Mouse (Mus musculus) neutrophil, adult 65 days (primary cell): ENCODE measurements around the gene Zkscan14. TPM values are rescaled to one million over a fixed set of nuclear protein-coding genes. Genes with fewer than 3 reads are reported as not detected.

Source experiments
- total RNA-seq: library from RNA; stranded (reverse); gene quantifications from 2 replicates; pipeline ENCODE4 v1.2.4, GENCODE M21; 2023

The Zkscan14 gene
- 16.4 and 18.6 TPM in 2 replicates for total RNA-seq

DNA sequence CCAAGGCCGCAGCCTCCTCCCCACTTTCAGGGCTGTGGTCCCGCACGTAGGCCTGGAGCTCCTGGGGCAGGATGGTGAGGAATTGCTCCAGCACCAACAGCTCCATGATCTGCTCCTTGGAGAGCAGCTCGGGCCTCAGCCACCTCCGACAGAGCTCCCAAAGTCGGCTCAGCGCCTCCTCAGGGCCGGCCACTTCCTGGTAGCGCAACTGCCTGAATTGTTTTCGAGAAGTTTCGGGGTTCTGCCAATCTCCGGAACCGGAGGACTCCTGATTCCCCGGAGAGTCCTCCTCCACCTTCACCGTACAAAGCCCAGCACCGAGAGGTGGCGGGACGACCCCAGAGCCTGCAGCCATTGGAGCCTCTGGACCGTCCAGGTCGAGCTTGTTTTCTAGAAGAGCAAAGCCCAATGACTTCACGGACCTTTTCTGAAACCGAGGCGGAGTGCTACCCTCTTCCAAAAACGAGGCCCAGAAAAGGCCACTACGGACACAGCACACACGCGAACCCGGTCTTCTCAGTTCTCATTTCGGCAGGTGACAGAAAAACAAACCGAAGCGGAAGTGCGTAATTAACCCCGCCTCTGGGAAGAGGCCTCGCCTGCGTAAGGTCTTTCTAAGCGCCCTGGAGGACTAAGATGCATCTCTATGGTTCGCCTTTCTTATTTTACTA, at the start of gene Zkscan14:
Gene Zkscan14, minus strand, starts transcription at position 548 of the 671 bp plus-strand sequence.

DNA sequence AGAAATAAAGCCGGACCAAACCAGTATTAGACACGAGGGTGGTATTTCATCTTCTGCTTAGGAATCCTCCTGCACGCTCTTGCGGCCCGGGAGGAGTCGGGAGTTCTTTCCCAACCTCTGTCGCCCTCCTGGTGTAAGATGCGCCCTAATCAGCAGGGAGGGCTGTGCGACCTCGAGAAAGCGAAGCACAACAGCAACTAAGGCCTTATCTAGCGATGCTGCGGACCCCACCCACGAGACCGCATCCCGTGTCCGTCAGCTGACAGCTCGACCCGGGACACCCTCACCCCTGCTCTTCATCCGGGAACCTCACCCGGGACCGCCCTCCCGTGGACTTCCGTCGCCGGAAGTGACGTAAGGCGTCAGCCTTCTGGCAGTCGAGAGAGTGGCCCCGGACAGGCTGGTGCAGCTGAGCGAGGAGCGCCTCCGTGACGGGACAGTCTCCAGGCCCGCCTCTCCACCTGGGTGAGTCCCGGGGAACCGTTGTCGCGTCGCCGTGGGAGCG, 29.8 kb upstream of the Zkscan14 start, which contains the start of gene Zfp655:
Gene Zfp655, plus strand, starts transcription at position 349 of the 505 bp plus-strand sequence.

DNA sequence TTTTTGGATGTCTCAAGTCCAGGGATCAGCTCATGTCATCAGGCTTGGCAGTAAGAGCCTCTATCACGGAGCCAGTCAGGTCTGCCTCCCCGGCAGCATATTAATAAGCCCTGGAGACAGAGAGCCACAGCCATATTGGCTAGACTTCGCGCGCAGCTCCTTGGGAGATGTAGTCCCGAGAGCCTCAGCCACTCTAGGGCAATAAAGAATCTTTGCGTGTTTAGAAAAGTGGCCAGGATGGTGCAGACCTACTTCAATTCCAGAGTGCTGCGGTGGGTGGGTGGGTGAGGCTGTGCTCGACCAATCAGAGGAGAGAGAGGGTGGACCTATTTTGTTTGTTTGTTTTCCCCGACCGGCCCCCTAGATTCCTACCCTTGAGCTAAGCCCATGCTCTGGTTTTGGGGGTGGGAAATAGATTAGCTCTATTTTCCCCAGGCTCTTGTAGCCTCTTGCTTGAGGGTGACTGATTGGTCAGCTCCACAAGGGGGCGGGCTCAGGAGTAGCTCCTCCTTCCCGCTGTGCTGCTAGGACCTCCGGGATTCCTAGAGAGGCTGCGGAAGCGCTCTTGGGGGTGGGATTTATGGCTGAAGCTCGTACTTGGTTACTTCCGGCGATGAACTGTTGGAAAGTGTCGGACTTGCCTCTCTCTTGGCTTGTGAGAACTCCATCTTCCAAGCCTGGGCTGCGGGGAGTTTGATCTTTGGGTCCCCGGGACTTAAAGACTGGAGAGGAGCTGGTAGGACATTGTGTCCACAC, 2.4 kb upstream of the Zkscan14 start, which contains the start of gene Zkscan5:
Gene Zkscan5, plus strand, starts transcription at position 627 of the 756 bp plus-strand sequence.

DNA sequence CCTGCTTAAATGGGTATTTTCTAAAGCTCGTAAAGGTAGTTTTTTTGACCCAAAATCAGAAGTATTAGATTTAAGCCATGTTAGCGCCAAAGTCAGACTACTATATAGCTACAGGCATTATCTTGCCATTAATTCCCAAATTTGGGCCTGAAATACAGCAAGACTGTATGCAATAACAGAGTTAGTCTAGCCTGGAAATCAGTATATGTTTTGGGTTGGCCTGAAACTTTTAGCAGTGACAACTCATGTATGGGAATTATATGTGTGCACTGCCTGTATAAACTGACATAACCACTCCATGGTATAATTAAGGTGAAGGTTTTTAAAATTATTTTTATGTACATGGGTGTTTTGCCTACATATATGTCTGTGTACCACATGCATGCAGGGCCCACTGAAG, 9.7 kb downstream of the Zkscan14 start, which contains the start of gene Atp5j2:
Gene Atp5j2, minus strand, starts transcription at position 101 of the 400 bp plus-strand sequence.

DNA sequence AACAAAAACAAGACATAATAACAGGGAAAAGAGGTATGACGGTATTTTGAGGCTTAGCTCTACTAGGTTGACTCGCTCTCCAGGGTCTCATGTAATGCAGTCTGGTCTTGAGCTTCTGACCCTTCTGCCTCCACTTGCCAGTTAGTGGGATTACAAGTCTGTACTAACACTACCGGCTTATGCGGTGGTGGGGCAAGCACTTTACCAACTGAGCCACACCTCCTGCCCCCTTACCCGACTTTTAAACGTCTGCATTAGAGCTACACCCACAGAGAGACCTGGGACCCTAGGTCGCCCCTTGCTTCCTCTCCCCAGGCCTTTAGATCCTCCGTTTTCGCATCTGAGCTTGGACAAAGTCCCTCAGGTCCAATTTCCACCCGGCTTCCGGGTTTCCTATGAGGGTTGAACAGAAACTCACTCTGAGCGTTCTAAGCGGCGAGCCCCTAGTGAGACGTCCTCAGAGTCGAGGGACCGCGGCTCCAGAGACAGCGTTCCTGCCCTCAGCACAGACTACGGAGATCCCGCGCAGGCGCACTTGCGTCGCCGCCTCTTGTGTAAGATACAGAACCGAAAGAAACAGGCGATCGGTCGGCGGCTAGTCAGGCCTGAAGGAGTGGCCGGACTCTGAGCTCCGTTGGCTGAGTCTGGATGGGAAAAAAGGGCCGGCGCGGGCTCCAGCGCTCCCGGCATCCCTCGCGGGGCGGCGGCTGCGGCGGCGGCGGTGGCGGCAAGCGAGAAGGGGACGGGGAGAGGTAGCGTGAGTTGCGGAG, 34.9 kb downstream of the Zkscan14 start, which contains the start of the genes Ptcd1 and Cpsf4:
Gene Ptcd1, minus strand, starts transcription at position 573 of the 770 bp plus-strand sequence.
Gene Cpsf4, plus strand, starts transcription at position 678 of the 770 bp plus-strand sequence.

Other genes with a start within 250 kb of the Zkscan14 start
- gene Smurf1, start 236.0 kb downstream of the Zkscan14 start, total RNA-seq: 17.1 and 19.5 TPM in 2 replicates
- gene Gm4871, start 169.1 kb downstream of the Zkscan14 start, total RNA-seq: not detected in 2 replicates
- gene 1700018F24Rik, start 158.9 kb downstream of the Zkscan14 start, total RNA-seq: not detected in 2 replicates
- gene Arpc1a, start 118.0 kb downstream of the Zkscan14 start, total RNA-seq: 118 and 140 TPM in 2 replicates
- gene Kpna7, start 117.8 kb downstream of the Zkscan14 start, total RNA-seq: not detected in 2 replicates
- gene Arpc1b, start 87.7 kb downstream of the Zkscan14 start, total RNA-seq: 1,109 and 1,298 TPM in 2 replicates
- 33.7 and 36.2 TPM in 2 replicates for gene Pdap1, start 61.6 kb downstream of the Zkscan14 start, total RNA-seq
- 155 and 177 TPM in 2 replicates for gene Bud31, start 61.5 kb downstream of the Zkscan14 start, total RNA-seq
- gene Ptcd1, start 34.8 kb downstream of the Zkscan14 start, total RNA-seq: 16.7 and 18.1 TPM in 2 replicates
- gene Cpsf4, start 34.7 kb downstream of the Zkscan14 start, total RNA-seq: 22.0 and 25.1 TPM in 2 replicates
- gene Atp5j2, start 9.8 kb downstream of the Zkscan14 start, total RNA-seq: 73.5 and 101 TPM in 2 replicates
- 2.8 and 3.3 TPM in 2 replicates for gene Zkscan5, start 2.7 kb upstream of the Zkscan14 start, total RNA-seq
- 74.0 and 104 TPM in 2 replicates for gene Zfp655, start 29.8 kb upstream of the Zkscan14 start, total RNA-seq
- 11.5 and 18.5 TPM in 2 replicates for gene Zscan25, start 78.6 kb upstream of the Zkscan14 start, total RNA-seq
- not detected in 2 replicates for gene Cyp3a57, start 143.4 kb upstream of the Zkscan14 start, total RNA-seq